Mouse (Mus musculus) B cell, adult 67 days (primary cell): ENCODE results near the gene Clec2l. TPM values are rescaled to one million over a fixed set of nuclear protein-coding genes. Genes with fewer than 3 reads are reported as not detected.

Source experiments
- total RNA-seq, 2 experiments: library from RNA; stranded (reverse); gene quantifications; 4 replicates each; pipeline ENCODE4 v1.2.4; 2023

Gene Clec2l
- not detected for total RNA-seq

GRCm38 (mm10) chr6:38662714-38663615 is at the start of gene Clec2l:
Gene Clec2l, plus strand, starts transcription at chr6:38663069.

DNA sequence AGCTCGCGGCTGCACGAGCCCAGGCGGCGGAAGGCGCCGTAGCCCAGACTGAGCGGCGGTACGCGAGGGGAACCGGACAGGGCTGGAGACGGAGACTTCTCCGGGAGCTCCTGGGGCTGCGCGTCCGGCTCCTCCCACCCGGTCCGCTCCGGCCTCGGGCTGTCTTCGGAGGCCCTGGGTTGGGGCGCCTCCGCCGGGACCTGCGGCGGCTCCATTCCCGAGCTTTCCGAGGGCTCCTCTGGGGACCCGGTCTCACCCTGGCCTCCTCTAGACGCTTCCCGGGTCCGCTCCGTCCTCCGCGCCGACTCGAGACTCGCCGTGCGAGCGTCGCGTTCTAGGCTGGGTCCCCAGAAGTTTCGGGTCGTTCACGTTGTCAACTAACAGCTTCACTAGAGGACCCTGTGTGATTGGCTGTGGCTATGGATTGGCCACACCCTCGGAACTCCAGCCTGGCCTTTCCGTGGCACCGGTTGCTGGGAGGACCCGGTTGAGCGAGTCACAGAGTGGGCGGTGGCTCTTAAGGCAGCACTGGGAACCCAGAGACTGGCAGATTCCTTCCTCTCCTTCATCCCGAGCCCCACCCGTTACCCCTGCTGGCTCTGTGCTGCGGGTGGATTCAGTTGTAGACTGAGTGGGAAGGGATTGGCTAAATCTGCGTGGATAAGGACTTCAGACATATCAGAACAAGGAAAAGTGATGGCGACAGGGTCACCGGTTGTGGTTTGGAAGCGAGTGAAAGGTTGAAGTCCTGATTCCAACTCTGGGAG is 25.8 kb upstream of the Clec2l start, which contains the start of gene Klrg2:
Gene Klrg2, minus strand, starts transcription at position 391 of the 767 bp plus-strand sequence.

Other genes with a start within 250 kb of the Clec2l start
- 10 to 100 TPM; 57.1 to 65.1 TPM for gene Ubn2, start 229.1 kb upstream of the Clec2l start, total RNA-seq
- 10 to 100 TPM; 23.9 to 30.1 TPM for gene Fmc1, start 129.6 kb upstream of the Clec2l start, total RNA-seq
- 100 to 1,000 TPM; 443 to 460 TPM for gene Luc7l2, start 111.7 kb upstream of the Clec2l start, total RNA-seq
- not detected for gene Klrg2, start 25.8 kb upstream of the Clec2l start, total RNA-seq
- under 1 TPM in 1 of 2 experiments, not detected in 1; 0.93 TPM for gene Tbxas1, start 212.3 kb downstream of the Clec2l start, total RNA-seq
- 10 to 100 TPM; 20.5 to 23.1 TPM for gene Hipk2, start 213.1 kb downstream of the Clec2l start, total RNA-seq